Mouse (Mus musculus) limb, embryonic 13.5 days (tissue): Measurements from ENCODE around the gene Sdc3. TPM values are rescaled to one million over a fixed set of nuclear protein-coding genes. Genes with fewer than 3 reads are reported as not detected.

Experiments used
- ATAC-seq: fragments of 200-750 bp; cut with Nextera tagmentation; 2 replicates; pipeline ENCODE4 v1.8.0; 2017; ENCODE audit warnings: low read depth, moderate number of reproducible peaks, moderate TSS enrichment; ENCODE audit not compliant: low FRiP score
- H3K27ac ChIP-seq: fragments of 300-500 bp; sonication (generic); 2 replicates; pipeline ENCODE4 v1.5.1; 2015; ENCODE audit warnings: inconsistent platforms, mild to moderate bottlenecking, moderate library complexity
- H3K27me3 ChIP-seq: fragments of 300-500 bp; sonication (generic); 2 replicates; pipeline ENCODE4 v1.6.1; 2015; ENCODE audit warnings: mild to moderate bottlenecking, inconsistent platforms
- H3K36me3 ChIP-seq: fragments of 300-500 bp; sonication (generic); 2 replicates; pipeline ENCODE4 v1.6.1; 2015; ENCODE audit warnings: inconsistent platforms, mild to moderate bottlenecking, moderate library complexity
- H3K4me1 ChIP-seq: fragments of 300-500 bp; sonication (generic); 2 replicates; pipeline ENCODE4 v1.6.1; 2015; ENCODE audit warnings: inconsistent platforms
- H3K4me2 ChIP-seq: fragments of 300-500 bp; sonication (generic); replicated peaks from 2 replicates; pipeline ENCODE4 v1.6.1; 2015; ENCODE audit warnings: inconsistent platforms, mild to moderate bottlenecking, moderate library complexity
- H3K4me3 ChIP-seq: fragments of 300-500 bp; sonication (generic); 2 replicates; pipeline ENCODE4 v1.5.1; 2015; ENCODE audit warnings: moderate library complexity, mild to moderate bottlenecking, inconsistent platforms
- H3K9ac ChIP-seq: fragments of 300-500 bp; sonication (generic); 2 replicates; pipeline ENCODE4 v1.6.1; 2015; ENCODE audit warnings: mild to moderate bottlenecking, inconsistent platforms
- H3K9me3 ChIP-seq: fragments of 300-500 bp; sonication (generic); 2 replicates; pipeline ENCODE4 v1.6.1; 2016; ENCODE audit warnings: inconsistent platforms
- WGBS: fragments of 180-500 bp; shearing (Covaris S2); methylation state at CpG from one replicate; pipeline ENCODE4 v1.1.7; 2015; 5-methylcytosine and 5-hydroxymethylcytosine counted together
- polyA plus RNA-seq: library from polyadenylated mRNA; unstranded; fragments of >200 nt; fragmentation: Nextera tagmentation; extraction: Ambion mirVana; gene quantifications from 2 replicates; pipeline ENCODE4 v1.2.1, GENCODE M21; 2015

Gene Sdc3
- polyA plus RNA-seq, 1 experiment from 2014 or later, result 42.6 TPM

DNA sequence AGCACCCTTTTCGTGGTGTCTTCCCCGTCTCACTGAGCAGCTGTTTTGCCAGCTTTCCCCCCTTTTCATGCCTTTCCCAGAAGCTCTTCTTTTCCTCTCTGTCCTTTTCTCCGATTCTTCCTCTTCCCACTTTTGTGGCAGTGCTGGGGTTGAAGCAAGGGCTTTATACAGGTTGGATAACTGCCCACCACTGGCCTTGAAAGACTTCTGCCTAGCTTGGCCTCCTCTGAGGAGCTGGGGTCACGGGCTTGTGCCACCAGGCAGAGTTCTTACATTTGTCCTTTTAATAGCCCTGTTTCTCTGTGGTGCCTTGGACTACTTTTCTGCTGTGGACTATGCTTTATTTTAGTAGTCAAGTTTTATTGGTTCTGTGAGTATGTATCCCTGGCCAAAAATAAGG lies 25.4 kb upstream of the Sdc3 start:
- Histone ChIP-seq H3K4me3 (no peak overlapping the region), H3K4me1 (no peaks in the 10 kb centered on the region), H3K27me3 (no peaks in the 10 kb centered on the region), H3K27ac (no peak overlapping the region), H3K9ac (no peak overlapping the region), H3K36me3 (peaks cover 95% of the 10 kb centered on the region), H3K9me3 (no peaks in the 10 kb centered on the region), H3K4me2 (no peak overlapping the region)
- WGBS, result 87% methylated on average over 4 of the region's 4 CpGs
- no peak for ATAC-seq

DNA sequence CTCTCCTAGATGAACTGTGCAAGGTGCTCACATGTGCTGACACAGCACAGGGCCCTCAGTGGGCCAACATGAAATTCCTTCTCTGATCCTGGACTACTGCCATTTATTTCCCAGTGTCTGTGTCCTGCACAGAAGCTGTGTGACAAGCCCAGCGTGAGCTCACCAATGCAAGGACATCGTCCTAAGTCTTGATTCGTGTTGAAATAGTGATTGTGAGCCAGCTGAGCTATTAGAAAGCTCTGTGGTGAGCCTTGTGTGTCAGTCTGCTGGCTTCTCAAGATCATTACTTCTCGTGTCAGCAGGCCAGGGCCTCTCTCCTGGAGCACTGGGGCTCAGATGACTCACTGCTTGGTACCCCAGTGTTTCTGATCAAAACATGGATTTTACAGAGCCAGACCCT lies 18.4 kb upstream of the Sdc3 start:
- Histone ChIP-seq H3K9ac (no peak overlapping the region), H3K36me3 (peaks cover 94% of the 10 kb centered on the region), H3K27ac (no peak overlapping the region), H3K9me3 (no peaks in the 10 kb centered on the region), H3K4me3 (no peak overlapping the region), H3K27me3 (no peaks in the 10 kb centered on the region), H3K4me1 (0 out of 2 replicates have a peak, but pooled peaks cover 2% of the 10 kb centered on the region), H3K4me2 (no peak overlapping the region)
- no peak for ATAC-seq
- WGBS, result 87% methylated on average over 4 of the region's 4 CpGs

DNA sequence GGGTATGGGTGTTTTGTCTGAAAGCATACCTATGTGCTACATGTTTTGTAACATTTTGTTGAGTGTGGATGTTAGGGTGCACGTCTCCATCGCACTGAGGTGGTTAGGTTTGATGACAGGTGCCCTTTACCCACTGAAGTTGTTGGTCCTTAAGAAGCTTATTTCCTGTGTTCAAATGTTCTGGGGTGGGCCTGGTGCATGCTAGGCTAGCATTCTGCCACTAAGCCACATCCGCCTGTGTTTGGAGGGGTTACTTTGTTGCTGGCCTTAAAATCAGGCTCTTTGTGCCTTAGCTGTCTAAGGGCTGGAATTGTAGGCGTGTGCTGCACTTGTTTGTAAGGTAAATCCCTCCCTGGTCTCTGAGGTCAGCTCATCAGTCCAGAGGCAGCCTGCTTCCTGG lies 17.5 kb upstream of the Sdc3 start:
- no peak overlapping the region for H3K27ac ChIP-seq
- no peaks in the 10 kb centered on the region for H3K27me3 ChIP-seq
- H3K4me3 ChIP-seq, result no peak overlapping the region
- H3K4me1 ChIP-seq, result 0 out of 2 replicates have a peak, but pooled peaks cover 2% of the 10 kb centered on the region
- H3K9ac ChIP-seq, result no peak overlapping the region
- no peaks in the 10 kb centered on the region for H3K9me3 ChIP-seq
- WGBS, result 92% methylated on average over 4 of the region's 4 CpGs
- ATAC-seq, result no peak
- H3K36me3 ChIP-seq, result peaks cover 96% of the 10 kb centered on the region
- H3K4me2 ChIP-seq, result no peak overlapping the region

DNA sequence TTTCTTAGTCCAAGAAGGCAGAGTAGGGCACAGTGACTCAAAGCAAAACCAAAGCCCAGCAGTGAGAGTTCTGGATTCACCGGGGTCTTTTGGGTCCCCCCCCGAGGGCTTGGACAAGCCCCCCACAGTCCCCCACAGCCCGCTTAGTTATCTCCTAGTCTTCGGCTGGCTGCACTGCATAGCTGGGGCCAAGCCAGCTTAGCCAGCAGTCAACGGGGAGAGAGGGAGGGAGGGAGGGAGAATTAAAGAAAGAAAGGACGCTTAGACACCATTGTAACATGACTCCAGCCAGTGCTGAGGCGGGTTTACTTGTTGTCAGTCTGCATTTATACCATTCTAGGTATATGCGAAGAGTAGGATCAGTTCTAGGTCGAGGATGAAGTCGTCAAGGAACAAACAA lies 14.7 kb upstream of the Sdc3 start:
- Histone ChIP-seq H3K4me1 (0 out of 2 replicates have a peak, but pooled peaks cover 2% of the 10 kb centered on the region), H3K36me3 (peaks cover 95% of the 10 kb centered on the region)
- ATAC-seq, result no peak

DNA sequence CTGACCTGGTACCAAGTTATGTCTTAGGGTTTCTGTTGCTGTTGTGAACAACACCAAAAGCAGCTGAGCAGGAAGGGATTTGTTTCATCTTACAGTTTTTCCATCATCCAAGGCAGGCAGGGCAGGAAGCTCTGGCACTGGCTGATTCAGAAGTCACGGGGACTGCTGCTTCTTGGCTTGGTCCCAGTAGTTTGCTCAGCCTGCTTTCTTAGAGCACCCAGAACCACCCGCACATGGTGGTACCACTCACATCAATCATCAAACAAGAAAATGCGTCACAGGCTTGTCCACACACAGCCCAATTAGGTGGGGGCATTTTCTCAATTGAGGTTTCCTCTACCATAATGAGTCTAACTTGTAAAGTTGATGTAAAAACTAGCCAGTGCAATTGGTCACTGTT lies 13.3 kb upstream of the Sdc3 start:
- Histone ChIP-seq H3K4me1 (0 out of 2 replicates have a peak, but pooled peaks cover 2% of the 10 kb centered on the region), H3K27ac (no peak overlapping the region), H3K4me3 (no peak overlapping the region), H3K27me3 (no peaks in the 10 kb centered on the region), H3K9me3 (no peaks in the 10 kb centered on the region), H3K4me2 (no peak overlapping the region), H3K36me3 (peaks cover 82% of the 10 kb centered on the region), H3K9ac (no peak overlapping the region)
- WGBS, result 80% methylated on average over 3 of the region's 3 CpGs
- ATAC-seq, result no peak

More for the DNA sequence above, 14.7 kb upstream of the Sdc3 start:
- H3K9ac ChIP-seq, result no peak overlapping the region
- no peaks in the 10 kb centered on the region for H3K27me3 ChIP-seq
- no peak overlapping the region for H3K4me2 ChIP-seq
- H3K9me3 ChIP-seq, result no peaks in the 10 kb centered on the region
- H3K4me3 ChIP-seq, result no peak overlapping the region
- H3K27ac ChIP-seq, result no peak overlapping the region
- 65% methylated on average over 10 of the region's 10 CpGs for whole genome bisulfite sequencing

DNA sequence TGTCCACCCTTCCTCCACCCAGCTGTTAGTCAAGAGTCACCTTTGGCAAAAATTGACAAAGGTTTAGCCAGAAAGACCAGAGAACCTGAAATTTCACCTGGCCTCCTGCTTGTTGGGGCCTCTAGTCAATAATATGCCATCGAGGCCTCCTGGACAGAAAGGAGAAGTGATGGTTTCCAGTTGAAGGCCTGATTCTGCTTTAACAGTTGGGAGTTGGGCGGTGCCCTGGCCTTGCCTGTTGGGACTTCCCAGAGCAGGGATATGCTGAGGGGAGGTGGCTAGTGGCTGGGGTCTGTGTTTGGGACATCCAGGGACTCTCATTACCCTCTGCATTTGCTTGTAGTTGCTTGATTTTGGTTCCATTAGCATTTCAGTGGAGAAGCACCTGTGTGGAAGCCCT lies 9.8 kb upstream of the Sdc3 start:
- no peak overlapping the region for H3K4me3 ChIP-seq
- H3K4me2 ChIP-seq, result no peak overlapping the region
- WGBS, result 92% methylated on average over 2 of the region's 2 CpGs
- H3K27ac ChIP-seq, result no peak overlapping the region
- no peak for ATAC-seq
- H3K4me1 ChIP-seq, result peaks cover 6% of the 10 kb centered on the region; the same call in 1 of the 2 replicates
- peaks cover 51% of the 10 kb centered on the region for H3K36me3 ChIP-seq
- no peaks in the 10 kb centered on the region for H3K9me3 ChIP-seq
- H3K27me3 ChIP-seq, result no peaks in the 10 kb centered on the region
- H3K9ac ChIP-seq, result no peak overlapping the region

DNA sequence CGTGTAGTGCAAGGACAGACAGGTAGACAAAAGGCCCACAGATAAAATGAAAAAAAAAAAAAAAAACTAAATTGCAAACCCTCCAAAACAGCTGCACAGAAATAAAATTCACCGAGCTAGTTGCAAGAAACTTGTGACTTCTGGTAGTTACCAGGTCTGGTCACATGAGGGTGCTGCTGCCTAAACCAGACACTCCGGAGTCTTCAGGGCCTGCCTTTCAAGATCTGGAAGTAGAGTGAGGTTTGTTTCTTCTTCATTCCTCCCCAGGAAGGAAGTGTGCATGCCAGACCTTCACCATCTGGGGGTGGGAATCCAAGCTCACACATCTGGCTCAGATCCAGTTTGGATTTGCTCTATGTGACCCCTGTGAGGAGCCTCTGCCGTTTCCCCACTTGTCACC lies 7.6 kb upstream of the Sdc3 start:
- 19% methylated on average over 4 of the region's 4 CpGs for WGBS
- H3K4me1 ChIP-seq, result peaks cover 6% of the 10 kb centered on the region; the same call in 1 of the 2 replicates
- no peak overlapping the region for H3K4me3 ChIP-seq
- no peaks in the 10 kb centered on the region for H3K9me3 ChIP-seq
- no peak overlapping the region for H3K9ac ChIP-seq
- H3K27ac ChIP-seq, result no peak overlapping the region
- no peak overlapping the region for H3K4me2 ChIP-seq
- H3K36me3 ChIP-seq, result peaks cover 28% of the 10 kb centered on the region
- no peak for ATAC-seq
- H3K27me3 ChIP-seq, result no peaks in the 10 kb centered on the region

DNA sequence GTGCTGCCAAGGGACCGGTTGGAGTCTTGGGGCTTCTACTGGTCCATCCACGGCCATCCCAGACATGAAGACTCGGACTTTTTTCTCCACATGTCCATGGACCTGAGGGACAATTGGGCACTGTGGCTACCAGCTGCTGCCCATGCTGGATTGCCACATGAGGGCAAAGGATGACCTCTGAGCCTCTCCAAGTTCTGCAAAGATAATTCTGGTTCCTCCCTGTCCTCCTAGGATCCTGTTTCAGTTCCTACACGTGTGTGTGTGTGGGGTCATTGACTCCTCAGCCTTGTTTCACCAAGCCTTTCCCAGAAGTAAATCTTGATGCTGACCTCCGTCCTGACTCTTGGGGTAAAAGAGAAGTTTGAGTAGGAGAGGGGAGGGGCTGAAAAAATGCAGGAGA lies 4.8 kb upstream of the Sdc3 start:
- H3K9me3 ChIP-seq, result no peaks in the 10 kb centered on the region
- H3K27ac ChIP-seq, result no peak overlapping the region
- H3K4me3 ChIP-seq, result no peak overlapping the region
- no peaks in the 10 kb centered on the region for H3K27me3 ChIP-seq
- peaks cover 3% of the 10 kb centered on the region; the same call in 1 of the 2 replicates for H3K36me3 ChIP-seq
- H3K4me1 ChIP-seq, result peaks cover 11% of the 10 kb centered on the region; the same call in 1 of the 2 replicates
- no peak overlapping the region for H3K9ac ChIP-seq
- WGBS, result 75% methylated on average over 5 of the region's 5 CpGs
- ATAC-seq, result no peak
- no peak overlapping the region for H3K4me2 ChIP-seq

DNA sequence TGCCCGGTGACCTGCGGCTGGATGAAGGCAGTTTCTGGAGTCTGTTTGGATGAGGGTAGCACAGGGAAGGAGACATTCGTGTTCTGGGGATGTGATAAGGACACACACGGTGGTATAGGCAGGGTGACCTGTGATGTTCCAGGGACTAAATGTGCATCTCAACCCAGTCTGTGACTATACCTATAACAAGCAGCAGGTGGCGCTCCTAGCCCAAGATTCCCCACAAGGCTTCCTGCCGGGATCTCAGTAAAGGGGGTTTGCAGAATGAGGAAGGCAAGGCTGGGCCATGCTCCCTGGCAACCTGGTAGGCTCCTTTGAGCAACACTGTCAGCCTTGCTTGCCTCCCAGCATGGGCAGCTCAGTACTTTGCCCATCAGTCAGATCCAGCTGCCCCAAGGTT lies 2.2 kb upstream of the Sdc3 start:
- no peak overlapping the region for H3K9ac ChIP-seq
- no peak overlapping the region for H3K27ac ChIP-seq
- no peak overlapping the region for H3K4me2 ChIP-seq
- no peaks in the 10 kb centered on the region for H3K36me3 ChIP-seq
- 15% methylated on average over 6 of the region's 6 CpGs for WGBS
- H3K27me3 ChIP-seq, result no peaks in the 10 kb centered on the region
- peaks cover 27% of the 10 kb centered on the region for H3K4me1 ChIP-seq
- H3K9me3 ChIP-seq, result no peaks in the 10 kb centered on the region
- H3K4me3 ChIP-seq, result no peak overlapping the region
- ATAC-seq, result peak; percentile 25; the same call in 1 of the 2 replicates

DNA sequence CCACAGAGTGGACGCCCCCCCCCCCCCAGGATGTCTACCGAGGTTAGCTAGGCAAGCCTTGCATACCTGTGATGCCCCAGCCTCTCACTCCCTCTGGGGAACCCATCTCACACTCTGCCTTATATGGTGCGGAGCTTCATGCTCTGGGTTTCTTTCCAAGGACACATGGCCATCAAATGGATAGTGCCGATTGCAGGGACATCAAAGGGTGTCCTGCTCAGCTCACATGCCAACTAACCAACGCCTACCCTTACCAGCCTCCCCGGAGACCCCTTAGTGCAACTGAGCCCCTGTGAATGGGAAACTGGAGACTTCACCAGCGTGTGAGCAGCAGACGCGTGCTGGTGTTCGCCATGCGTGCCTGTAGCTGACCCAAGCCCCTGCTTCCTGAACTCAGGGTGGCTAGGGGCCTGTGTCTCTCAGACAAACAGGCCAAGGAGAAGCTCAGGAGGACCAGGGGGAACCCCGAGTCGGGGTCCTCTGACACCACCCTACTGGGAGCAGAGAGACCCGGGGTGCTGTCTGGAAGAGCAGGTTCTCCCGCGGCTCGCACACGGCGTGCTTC lies 444 bp upstream of the Sdc3 start:
- WGBS, result 7% methylated on average over 19 of the region's 19 CpGs
- peaks cover 38% of the 10 kb centered on the region for H3K4me1 ChIP-seq
- H3K9me3 ChIP-seq, result no peaks in the 10 kb centered on the region
- H3K27me3 ChIP-seq, result no peaks in the 10 kb centered on the region
- peak overlapping the region; percentile 97 for H3K9ac ChIP-seq
- ATAC-seq, result peak; percentile 34; the same call in 1 of the 2 replicates
- H3K4me2 ChIP-seq, result peak overlapping the region; percentile 96
- no peaks in the 10 kb centered on the region for H3K36me3 ChIP-seq
- peak overlapping the region; percentile 91 for H3K4me3 ChIP-seq
- no peak overlapping the region for H3K27ac ChIP-seq

DNA sequence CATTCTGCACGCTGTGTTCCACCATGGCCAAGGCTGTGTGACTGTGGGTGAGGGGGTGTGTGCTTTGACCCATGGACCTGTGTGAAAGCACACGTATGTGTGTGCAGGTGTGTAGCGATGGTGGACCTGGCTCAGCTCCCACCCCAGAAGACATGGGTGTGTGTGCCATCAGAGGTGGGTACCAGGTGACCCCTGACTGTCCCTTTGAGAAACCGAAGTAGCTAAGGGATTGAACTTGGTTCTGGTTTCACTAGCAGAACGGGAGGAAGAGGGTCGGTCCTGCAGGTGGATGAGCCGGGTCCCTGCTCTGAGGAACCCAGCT lies 804 bp downstream of the Sdc3 start:
- WGBS, result 38% methylated on average over 7 of the region's 7 CpGs
- H3K27ac ChIP-seq, result no peak overlapping the region
- H3K27me3 ChIP-seq, result no peaks in the 10 kb centered on the region
- H3K9ac ChIP-seq, result peak overlapping the region; percentile 97
- H3K4me2 ChIP-seq, result peak overlapping the region; percentile 96
- peaks cover 51% of the 10 kb centered on the region for H3K4me1 ChIP-seq
- ATAC-seq, result no peak
- H3K36me3 ChIP-seq, result no peaks in the 10 kb centered on the region
- no peaks in the 10 kb centered on the region for H3K9me3 ChIP-seq
- H3K4me3 ChIP-seq, result peak overlapping the region; percentile 91

DNA sequence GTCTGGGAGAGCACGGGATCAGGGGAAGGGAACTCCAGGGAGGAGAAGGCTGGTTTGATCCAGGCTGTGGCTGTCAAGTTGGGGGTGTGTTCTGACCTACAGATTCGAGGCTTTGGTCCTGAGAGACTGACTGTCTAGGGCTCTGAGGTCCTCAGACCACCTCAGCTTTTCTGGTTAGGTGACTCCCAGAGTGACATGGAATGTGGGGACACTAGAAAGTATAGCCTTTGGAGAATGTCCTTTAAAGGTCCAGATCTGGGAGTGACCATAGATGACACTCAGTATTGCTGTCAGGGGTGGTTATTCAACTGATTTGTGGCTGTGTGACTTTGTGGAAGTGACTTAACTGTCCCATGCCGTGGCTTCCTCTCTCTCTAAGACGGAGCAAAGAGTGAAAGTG lies 2.4 kb downstream of the Sdc3 start:
- WGBS, result 45% methylated on average over 4 of the region's 4 CpGs
- Histone ChIP-seq H3K9me3 (no peaks in the 10 kb centered on the region), H3K9ac (peak overlapping the region; percentile 26; the same call in 1 of the 2 replicates), H3K4me2 (peak overlapping the region; percentile 47), H3K27me3 (no peaks in the 10 kb centered on the region), H3K27ac (no peak overlapping the region), H3K4me1 (peaks cover 67% of the 10 kb centered on the region), H3K36me3 (no peaks in the 10 kb centered on the region), H3K4me3 (no peak overlapping the region)
- ATAC-seq, result no peak

DNA sequence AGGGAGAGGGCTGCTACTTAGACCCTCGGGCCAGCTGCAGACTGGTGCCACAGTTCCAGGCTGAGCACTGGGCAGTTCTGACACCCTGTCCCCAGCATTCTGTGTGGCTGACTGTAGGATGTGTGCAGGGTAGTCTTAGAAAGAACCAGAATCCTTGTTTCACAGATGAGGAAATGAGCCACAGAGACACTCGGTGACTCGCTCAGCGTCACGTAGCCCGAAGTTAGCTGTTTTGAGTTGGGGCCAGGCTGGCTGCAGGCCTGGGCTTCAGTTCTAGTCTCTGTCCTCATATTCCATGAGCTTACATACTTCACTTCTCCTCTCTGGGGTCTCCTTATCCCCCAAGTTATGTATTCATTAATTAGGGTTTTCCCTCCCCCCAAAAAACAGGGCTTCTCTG lies 3.6 kb downstream of the Sdc3 start:
- no peaks in the 10 kb centered on the region for H3K36me3 ChIP-seq
- no peak for ATAC-seq
- WGBS, result 88% methylated on average over 6 of the region's 6 CpGs
- H3K9me3 ChIP-seq, result no peaks in the 10 kb centered on the region
- no peak overlapping the region for H3K4me3 ChIP-seq
- H3K27ac ChIP-seq, result no peak overlapping the region; the same call in 1 of the 2 replicates
- H3K4me2 ChIP-seq, result no peak overlapping the region
- H3K4me1 ChIP-seq, result peaks cover 78% of the 10 kb centered on the region
- H3K27me3 ChIP-seq, result no peaks in the 10 kb centered on the region
- H3K9ac ChIP-seq, result no peak overlapping the region
